Mouse (Mus musculus): ENCODE measurements around the gene Fosl1. TPM values are rescaled to one million over a fixed set of nuclear protein-coding genes. Genes with fewer than 3 reads are reported as not detected.
"Not testable (repeated sequence)": the region's sequence is repeated elsewhere in the genome, so short reads cannot be mapped to it uniquely, and the experiment has no call there.

The Fosl1 gene
- polyA plus RNA-seq, 1 experiment from 2014 or later = not detected

GRCm38 (mm10) chr19:5492641-5493040 is 45.3 kb downstream of the Fosl1 start:
- Histone ChIP-seq H3K9me3 (replicated peaks) (no peaks in the 10 kb centered on the region), H3K27me3 (ENCODE audit: low read depth, poor library complexity, severe bottlenecking) (no peaks in the 10 kb centered on the region), H3K27ac (no peak overlapping the region), H3K4me3 (no peak overlapping the region), H3K4me1 (peaks cover 28% of the 10 kb centered on the region), H3K36me3 (peaks cover 59% of the 10 kb centered on the region)
- WGBS = 88% methylated on average over 4 of the region's 4 CpGs
- no peak for DNase-seq (ENCODE audit: low spot score)

DNA sequence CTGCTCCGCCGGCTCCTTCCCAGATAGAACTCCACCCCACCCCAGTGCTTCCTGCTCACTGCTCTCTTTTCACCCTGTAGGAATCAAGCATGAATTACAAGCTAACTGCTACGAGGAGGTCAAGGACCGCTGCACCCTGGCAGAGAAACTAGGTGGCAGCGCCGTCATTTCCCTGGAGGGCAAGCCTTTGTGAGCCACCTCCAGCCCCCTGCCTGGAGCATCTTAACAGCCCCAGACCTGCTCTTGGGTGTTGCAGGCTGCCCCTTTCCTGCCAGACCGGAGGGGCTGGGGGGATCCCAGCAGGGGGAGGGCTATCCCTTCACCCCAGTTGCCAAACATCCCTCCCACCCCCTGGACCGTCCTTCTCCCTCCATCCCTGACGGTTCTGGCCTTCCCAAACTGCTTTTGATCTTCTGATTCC is 46.0 kb downstream of the Fosl1 start:
- 68% methylated on average over 9 of the region's 9 CpGs for WGBS
- H3K27ac ChIP-seq; DNase-seq (ENCODE audit: low spot score); H3K27me3 ChIP-seq (ENCODE audit: low read depth, poor library complexity, severe bottlenecking); H3K9me3 ChIP-seq (replicated peaks); H3K4me3 ChIP-seq: not testable (repeated sequence)
- Histone ChIP-seq H3K4me1 (peaks cover 25% of the 10 kb centered on the region), H3K36me3 (peaks cover 66% of the 10 kb centered on the region)

DNA sequence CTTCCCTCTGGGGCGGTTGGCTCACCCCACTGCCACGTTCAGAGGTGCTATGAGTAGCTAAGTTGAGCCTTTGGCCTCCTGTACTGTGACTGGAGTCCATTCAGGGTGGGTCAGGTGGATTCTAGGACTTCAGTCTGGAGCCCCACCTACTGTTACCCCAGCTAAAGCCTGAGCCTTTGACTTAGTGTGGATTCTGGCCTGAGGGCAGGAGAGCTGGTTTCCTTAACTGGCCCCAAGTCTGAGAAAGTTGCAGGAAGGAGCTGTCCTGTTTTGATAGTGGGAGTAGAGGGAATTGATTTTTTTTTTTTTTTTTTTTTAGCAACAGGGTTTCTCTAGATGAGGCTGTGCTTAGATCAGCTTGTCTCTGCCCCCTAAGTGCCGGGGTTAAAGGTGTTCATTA is 47.0 kb downstream of the Fosl1 start:
- Histone ChIP-seq H3K9me3 (replicated peaks) (no peaks in the 10 kb centered on the region), H3K36me3 (peaks cover 70% of the 10 kb centered on the region), H3K4me1 (peaks cover 16% of the 10 kb centered on the region), H3K27ac (no peak overlapping the region), H3K4me3 (no peak overlapping the region), H3K27me3 (ENCODE audit: low read depth, poor library complexity, severe bottlenecking) (no peaks in the 10 kb centered on the region)
- 90% methylated on average over 3 of the region's 3 CpGs for WGBS
- DNase-seq (ENCODE audit: low spot score) = no peak

DNA sequence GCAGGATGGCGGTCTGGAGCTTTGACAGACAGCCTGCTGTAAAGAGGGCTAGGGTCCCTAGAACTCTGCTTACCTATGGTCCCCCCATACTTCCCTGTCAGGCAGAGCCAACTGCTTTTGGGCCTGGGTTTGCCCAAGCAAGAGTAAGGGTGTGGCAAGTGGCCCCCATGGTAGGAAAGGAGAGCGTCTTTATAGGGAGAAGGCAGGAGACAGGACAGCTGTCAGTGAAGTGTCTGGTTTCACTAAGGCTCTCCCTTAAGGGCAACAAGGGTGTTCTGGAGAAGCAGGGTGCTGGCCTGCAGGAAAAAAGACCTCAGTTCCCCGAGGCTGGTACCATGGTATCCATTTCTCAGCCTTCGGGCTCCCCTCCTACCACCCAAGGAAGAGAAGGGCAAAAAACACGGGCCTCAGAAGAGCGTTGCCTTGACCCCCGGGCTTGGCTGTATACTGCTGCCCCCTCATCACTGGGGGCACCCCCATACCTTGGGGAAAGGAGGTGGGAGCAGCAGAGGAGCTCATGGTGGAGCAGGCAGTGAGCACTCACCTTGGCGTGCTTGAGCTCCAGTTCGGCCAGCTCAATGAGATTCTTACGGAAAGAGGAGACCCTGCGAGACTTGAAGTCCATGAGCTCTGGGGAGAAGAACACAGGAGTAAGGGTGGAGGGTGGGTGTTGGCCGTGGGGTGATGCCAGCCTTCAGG is 48.2 kb downstream of the Fosl1 start:
- Histone ChIP-seq H3K36me3 (peaks cover 70% of the 10 kb centered on the region), H3K27ac (no peak overlapping the region), H3K9me3 (replicated peaks) (no peaks in the 10 kb centered on the region), H3K27me3 (ENCODE audit: low read depth, poor library complexity, severe bottlenecking) (no peaks in the 10 kb centered on the region), H3K4me3 (no peak overlapping the region), H3K4me1 (peaks cover 9% of the 10 kb centered on the region; the same call in 1 of the 2 replicates)
- DNase-seq (ENCODE audit: low spot score) = no peak
- 85% methylated on average over 12 of the region's 12 CpGs for WGBS

DNA sequence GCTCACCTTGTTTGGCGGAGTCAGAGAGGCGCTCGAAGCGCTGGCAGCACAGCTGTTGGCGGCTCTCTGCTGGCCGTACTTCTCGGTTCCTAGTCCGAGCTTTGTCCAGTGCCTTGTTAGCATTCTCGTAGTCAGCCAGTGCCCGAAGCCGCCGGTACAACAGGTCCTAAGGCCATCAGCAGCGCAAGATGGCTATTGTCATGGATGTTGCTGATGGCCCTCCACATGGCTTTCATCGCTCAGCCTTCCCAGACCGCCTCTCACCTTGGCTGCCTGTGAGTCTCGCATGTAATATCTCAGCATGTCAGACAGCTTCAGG is 48.7 kb downstream of the Fosl1 start:
- 87% methylated on average over 16 of the region's 16 CpGs for WGBS
- Histone ChIP-seq H3K4me3 (no peak overlapping the region), H3K27ac (no peak overlapping the region), H3K4me1 (peaks cover 9% of the 10 kb centered on the region; the same call in 1 of the 2 replicates), H3K36me3 (peaks cover 70% of the 10 kb centered on the region), H3K27me3 (ENCODE audit: low read depth, poor library complexity, severe bottlenecking) (no peaks in the 10 kb centered on the region), H3K9me3 (replicated peaks) (no peaks in the 10 kb centered on the region)
- DNase-seq (ENCODE audit: low spot score) = no peak

- DNase-seq (ENCODE audit: low spot score) = no peak
- no peaks in the 10 kb centered on the region for H3K27me3 ChIP-seq (ENCODE audit: low read depth, poor library complexity, severe bottlenecking)
- no peak overlapping the region for H3K27ac ChIP-seq
- 88% methylated on average over 2 of the region's 2 CpGs for WGBS
- H3K4me1 ChIP-seq = no peaks in the 10 kb centered on the region
- no peaks in the 10 kb centered on the region for H3K9me3 ChIP-seq (replicated peaks)
- no peak overlapping the region for H3K4me3 ChIP-seq
- H3K36me3 ChIP-seq = peaks cover 33% of the 10 kb centered on the region
Measured at GRCm38 (mm10) chr19:5500330-5500875, 53.1 kb downstream of the Fosl1 start.

- H3K27ac ChIP-seq = no peak within 1 kb of the TSS
- H3K36me3 ChIP-seq = peaks cover under 1% of the 10 kb centered on the region; the same call in 1 of the 2 replicates
- peaks cover 3% of the 10 kb centered on the region; the same call in 1 of the 2 replicates for H3K4me1 ChIP-seq
- H3K9me3 ChIP-seq (replicated peaks) = no peaks in the 10 kb centered on the region
- 44% methylated on average over 17 of the region's 17 CpGs for WGBS
- no peak within 1 kb of the TSS for H3K4me3 ChIP-seq
- no peaks in the 10 kb centered on the region for H3K27me3 ChIP-seq (ENCODE audit: low read depth, poor library complexity, severe bottlenecking)
- DNase-seq (ENCODE audit: low spot score) = no peak
Measured at GRCm38 (mm10) chr19:5503687-5504086, 56.3 kb downstream of the Fosl1 start, which contains the start of gene 1700020D05Rik. 1700020D05Rik (minus strand) TSS chr19:5503787.

Other genes with a start within 250 kb of the Fosl1 start
- 25.7 and 31.1 TPM in 2 replicates for gene Pacs1, start 174.4 kb upstream of the Fosl1 start, polyA plus RNA-seq (2016; fragmentation: Nextera tagmentation; extraction: Ambion mirVana)
- 419 and 440 TPM in 2 replicates for gene Sf3b2, start 152.1 kb upstream of the Fosl1 start, polyA plus RNA-seq (2016; fragmentation: Nextera tagmentation; extraction: Ambion mirVana)
- 5.0 and 8.4 TPM in 2 replicates for gene Gal3st3, start 149.2 kb upstream of the Fosl1 start, polyA plus RNA-seq (2016; fragmentation: Nextera tagmentation; extraction: Ambion mirVana)
- not detected in 2 replicates for gene Catsper1, start 111.8 kb upstream of the Fosl1 start, polyA plus RNA-seq (2016; fragmentation: Nextera tagmentation; extraction: Ambion mirVana)
- 0.26 and 1.1 TPM in 2 replicates for gene Cst6, start 98.0 kb upstream of the Fosl1 start, polyA plus RNA-seq (2016; fragmentation: Nextera tagmentation; extraction: Ambion mirVana)
- 99.4 and 109 TPM in 2 replicates for gene Eif1ad, start 80.8 kb upstream of the Fosl1 start, polyA plus RNA-seq (2016; fragmentation: Nextera tagmentation; extraction: Ambion mirVana)
- 607 and 678 TPM in 2 replicates for gene Banf1, start 80.4 kb upstream of the Fosl1 start, polyA plus RNA-seq (2016; fragmentation: Nextera tagmentation; extraction: Ambion mirVana)
- 103 and 111 TPM in 2 replicates for gene Sart1, start 58.8 kb upstream of the Fosl1 start, polyA plus RNA-seq (2016; fragmentation: Nextera tagmentation; extraction: Ambion mirVana)
- not detected in 2 replicates for gene Tsga10ip, start 45.0 kb upstream of the Fosl1 start, polyA plus RNA-seq (2016; fragmentation: Nextera tagmentation; extraction: Ambion mirVana)
- 224 and 246 TPM in 2 replicates for gene Drap1, start 22.6 kb upstream of the Fosl1 start, polyA plus RNA-seq (2016; fragmentation: Nextera tagmentation; extraction: Ambion mirVana)
- gene AI837181, start 22.4 kb upstream of the Fosl1 start, polyA plus RNA-seq (2016; fragmentation: Nextera tagmentation; extraction: Ambion mirVana) = 59.7 and 68.8 TPM in 2 replicates
- gene Ccdc85b, start 10.3 kb downstream of the Fosl1 start, polyA plus RNA-seq (2016; fragmentation: Nextera tagmentation; extraction: Ambion mirVana) = 8.9 and 9.7 TPM in 2 replicates
- gene Fibp, start 13.1 kb downstream of the Fosl1 start, polyA plus RNA-seq (2016; fragmentation: Nextera tagmentation; extraction: Ambion mirVana) = 111 and 132 TPM in 2 replicates
- 1.6 and 1.9 TPM in 2 replicates for gene Ctsw, start 21.0 kb downstream of the Fosl1 start, polyA plus RNA-seq (2016; fragmentation: Nextera tagmentation; extraction: Ambion mirVana)
- 85.6 and 99.7 TPM in 2 replicates for gene Efemp2, start 26.4 kb downstream of the Fosl1 start, polyA plus RNA-seq (2016; fragmentation: Nextera tagmentation; extraction: Ambion mirVana)
- gene Mus81, start 40.9 kb downstream of the Fosl1 start, polyA plus RNA-seq (2016; fragmentation: Nextera tagmentation; extraction: Ambion mirVana) = 38.2 and 40.4 TPM in 2 replicates
- gene Cfl1, start 42.9 kb downstream of the Fosl1 start, polyA plus RNA-seq (2016; fragmentation: Nextera tagmentation; extraction: Ambion mirVana) = 3,106 and 3,128 TPM in 2 replicates
- gene 1700020D05Rik, start 56.2 kb downstream of the Fosl1 start, polyA plus RNA-seq (2016; fragmentation: Nextera tagmentation; extraction: Ambion mirVana) = not detected in 2 replicates
- gene Snx32, start 63.0 kb downstream of the Fosl1 start, polyA plus RNA-seq (2016; fragmentation: Nextera tagmentation; extraction: Ambion mirVana) = 4.1 and 7.0 TPM in 2 replicates
- gene Ovol1, start 113.1 kb downstream of the Fosl1 start, polyA plus RNA-seq (2016; fragmentation: Nextera tagmentation; extraction: Ambion mirVana) = 0.74 and 0.86 TPM in 2 replicates
- gene Ap5b1, start 120.5 kb downstream of the Fosl1 start, polyA plus RNA-seq (2016; fragmentation: Nextera tagmentation; extraction: Ambion mirVana) = 1.2 and 1.4 TPM in 2 replicates
- 197 and 205 TPM in 2 replicates for gene Rnaseh2c, start 154.3 kb downstream of the Fosl1 start, polyA plus RNA-seq (2016; fragmentation: Nextera tagmentation; extraction: Ambion mirVana)
- gene Kat5, start 162.7 kb downstream of the Fosl1 start, polyA plus RNA-seq (2016; fragmentation: Nextera tagmentation; extraction: Ambion mirVana) = 51.5 and 59.3 TPM in 2 replicates
- gene Rela, start 189.9 kb downstream of the Fosl1 start, polyA plus RNA-seq (2016; fragmentation: Nextera tagmentation; extraction: Ambion mirVana) = 31.5 and 39.6 TPM in 2 replicates
- 35.9 and 38.6 TPM in 2 replicates for gene Sipa1, start 216.2 kb downstream of the Fosl1 start, polyA plus RNA-seq (2016; fragmentation: Nextera tagmentation; extraction: Ambion mirVana)
- gene Map3k11, start 241.2 kb downstream of the Fosl1 start, polyA plus RNA-seq (2016; fragmentation: Nextera tagmentation; extraction: Ambion mirVana) = 35.3 and 42.2 TPM in 2 replicates
- gene Pcnx3, start 241.4 kb downstream of the Fosl1 start, polyA plus RNA-seq (2016; fragmentation: Nextera tagmentation; extraction: Ambion mirVana) = 31.6 and 34.3 TPM in 2 replicates

Data from limb, embryonic 10.5 days (tissue).